Mouse (Mus musculus) CH12.LX (cell line): ENCODE measurements around the gene Olfm4. TPM values are rescaled to one million over a fixed set of nuclear protein-coding genes. Genes with fewer than 3 reads are reported as not detected.
A peak's percentile ranks its signal among the peaks of the same experiment; 100 is the strongest.

Experiments used
- DNase-seq: peaks from one replicate; pipeline ENCODE4 v3.0.0-alpha.2; 2013; ENCODE audit errors: extremely low read depth
- H3K27ac ChIP-seq: 2 replicates; pipeline ENCODE4 v1.5.1; 2012; ENCODE audit warnings: low read depth, mild to moderate bottlenecking, control low read depth, moderate library complexity; ENCODE audit not compliant: insufficient read depth
- H3K27me3 ChIP-seq: replicated peaks from 2 replicates; pipeline ENCODE3; 2012; ENCODE audit warnings: inconsistent platforms
- H3K36me3 ChIP-seq, 2 experiments: replicated peaks in 1 of 2; 2 replicates each; pipeline versions ENCODE3 to v1.6.1; 2012; ENCODE audit warnings: inconsistent platforms in 1 of 2, low read length in 1 of 2, mild to moderate bottlenecking in 1 of 2, mixed read lengths in 1 of 2, moderate library complexity in 1 of 2; ENCODE audit not compliant: control insufficient read depth in 1 of 2, insufficient read depth in 1 of 2
- H3K4me1 ChIP-seq, 2 experiments: 2 replicates each; pipeline ENCODE4 v1.6.1; 2012; ENCODE audit warnings: inconsistent platforms in 1 of 2, moderate library complexity in 1 of 2; ENCODE audit not compliant: insufficient read depth in 2 of 2, control insufficient read depth in 1 of 2
- H3K4me2 ChIP-seq: 2 replicates; pipeline ENCODE4 v1.6.1; 2012; ENCODE audit warnings: low read depth, mild to moderate bottlenecking, control low read depth; ENCODE audit not compliant: poor library complexity, insufficient read depth, severe bottlenecking
- H3K4me3 ChIP-seq, 3 experiments: fragments of 150-350 bp in 1 of 3; sonication (generic) in 1 of 3; replicated peaks in 1 of 3; 2 replicates each; pipeline versions ENCODE3 to v1.5.1; 2011 to 2012; ENCODE audit warnings: low read depth in 2 of 3, low read length in 2 of 3, mild to moderate bottlenecking in 2 of 3, moderate library complexity in 2 of 3, control low read depth in 1 of 3, improper control_type of control experiment in 1 of 3, inconsistent platforms in 1 of 3, mixed read lengths in 1 of 3; ENCODE audit not compliant: poor library complexity in 1 of 3
- H3K79me2 ChIP-seq: replicated peaks from 2 replicates; pipeline ENCODE4 v1.6.1; 2012; ENCODE audit warnings: mild to moderate bottlenecking, moderate library complexity; ENCODE audit not compliant: control insufficient read depth, poor library complexity, insufficient read depth, severe bottlenecking; ENCODE audit errors: extremely low read depth
- H3K9ac ChIP-seq: 2 replicates; pipeline ENCODE4 v1.6.1; 2012; ENCODE audit warnings: low read depth, mild to moderate bottlenecking, control low read depth, moderate library complexity; ENCODE audit not compliant: insufficient read depth
- H3K9me3 ChIP-seq: replicated peaks from 2 replicates; pipeline ENCODE3; 2012; ENCODE audit warnings: low read length, inconsistent platforms, mixed read lengths
- BHLHE40 ChIP-seq: IDR thresholded peaks from 2 replicates; pipeline ENCODE4 v1.6.1; 2011; ENCODE audit warnings: mild to moderate bottlenecking, low read depth, low read length, improper control_type of control experiment
- CHD1 ChIP-seq: IDR thresholded peaks from 2 replicates; pipeline ENCODE4 v1.6.1; 2012; ENCODE audit warnings: low read depth, low read length, improper control_type of control experiment, inconsistent platforms
- CHD2 ChIP-seq: IDR thresholded peaks from 2 replicates; pipeline ENCODE4 v1.6.1; 2011; ENCODE audit warnings: low read length, improper control_type of control experiment
- CTCF ChIP-seq, 2 experiments: IDR thresholded peaks in 1 of 2; conservative IDR thresholded peaks in 1 of 2; 2 replicates each; pipeline ENCODE4 v1.5.1; 2011 to 2012; ENCODE audit warnings: low read depth in 2 of 2, low read length in 2 of 2, improper control_type of control experiment in 1 of 2, inconsistent platforms in 1 of 2, mild to moderate bottlenecking in 1 of 2, moderate library complexity in 1 of 2
- ELF1 ChIP-seq: IDR thresholded peaks from 2 replicates; pipeline ENCODE4 v1.6.1; 2014; ENCODE audit warnings: low read depth, mild to moderate bottlenecking, inconsistent platforms, low read length, improper control_type of control experiment
- ETS1 ChIP-seq: conservative IDR thresholded peaks from 2 replicates; pipeline ENCODE4 v1.6.1; 2012; ENCODE audit warnings: low read depth, mild to moderate bottlenecking, inconsistent platforms, low read length, improper control_type of control experiment, moderate library complexity
- MAFK ChIP-seq: IDR thresholded peaks from 2 replicates; pipeline ENCODE4 v1.6.1; 2011; ENCODE audit warnings: low read length, improper control_type of control experiment; ENCODE audit not compliant: insufficient replicate concordance
- MAX ChIP-seq: IDR thresholded peaks from 2 replicates; pipeline ENCODE4 v1.6.1; 2011; ENCODE audit warnings: low read length, improper control_type of control experiment
- MAZ ChIP-seq: IDR thresholded peaks from 2 replicates; pipeline ENCODE4 v1.6.1; 2012; ENCODE audit warnings: low read depth, mild to moderate bottlenecking, inconsistent platforms, low read length, improper control_type of control experiment, moderate library complexity
- MEF2A ChIP-seq: IDR thresholded peaks from 2 replicates; pipeline ENCODE4 v1.6.1; 2014; ENCODE audit warnings: low read depth, mild to moderate bottlenecking, inconsistent platforms, low read length, improper control_type of control experiment, borderline replicate concordance
- MXI1 ChIP-seq: IDR thresholded peaks from 2 replicates; pipeline ENCODE4 v1.6.1; 2011; ENCODE audit warnings: mild to moderate bottlenecking, low read depth, low read length, improper control_type of control experiment
- NELFE ChIP-seq: IDR thresholded peaks from 2 replicates; pipeline ENCODE4 v1.6.1; 2011; ENCODE audit warnings: low read depth, low read length, improper control_type of control experiment
- NRF1 ChIP-seq: IDR thresholded peaks from 2 replicates; pipeline ENCODE4 v1.6.1; 2014; ENCODE audit warnings: low read depth, mild to moderate bottlenecking, inconsistent platforms, low read length, improper control_type of control experiment, moderate library complexity
- POLR2A ChIP-seq: IDR thresholded peaks from 2 replicates; pipeline ENCODE4 v1.6.1; 2011; ENCODE audit warnings: low read depth, mild to moderate bottlenecking, improper control_type of control experiment, low read length
- RAD21 ChIP-seq: IDR thresholded peaks from 2 replicates; pipeline ENCODE4 v1.6.1; 2011; ENCODE audit warnings: low read depth, mild to moderate bottlenecking, low read length, improper control_type of control experiment, moderate library complexity
- SMC3 ChIP-seq: IDR thresholded peaks from 2 replicates; pipeline ENCODE4 v1.6.1; 2011; ENCODE audit warnings: low read depth, low read length, improper control_type of control experiment
- TBP ChIP-seq: conservative IDR thresholded peaks from 2 replicates; pipeline ENCODE4 v1.6.1; 2011; ENCODE audit warnings: low read depth, low read length, improper control_type of control experiment
- TCF12 ChIP-seq: IDR thresholded peaks from 2 replicates; pipeline ENCODE4 v1.6.1; 2014; ENCODE audit warnings: low read depth, mild to moderate bottlenecking, inconsistent platforms, low read length, improper control_type of control experiment
- ZC3H11A ChIP-seq: IDR thresholded peaks from 2 replicates; pipeline ENCODE4 v1.6.1; 2012; ENCODE audit warnings: low read depth, mild to moderate bottlenecking, inconsistent platforms, low read length, improper control_type of control experiment
- ZKSCAN1 ChIP-seq: IDR thresholded peaks from 2 replicates; pipeline ENCODE4 v1.6.1; 2012; ENCODE audit warnings: low read depth, inconsistent platforms, low read length, improper control_type of control experiment, borderline replicate concordance
- ZMIZ1 ChIP-seq: IDR thresholded peaks from 2 replicates; pipeline ENCODE4 v1.6.1; 2012; ENCODE audit warnings: low read depth, mild to moderate bottlenecking, inconsistent platforms, low read length, improper control_type of control experiment
- ZNF384 ChIP-seq: IDR thresholded peaks from 2 replicates; pipeline ENCODE4 v1.6.1; 2012; ENCODE audit warnings: low read depth, low read length, improper control_type of control experiment, inconsistent platforms
- dilution Hi-C: fragments of 300-500 bp; cut with MboI; formaldehyde crosslinking; loops from 2 replicates; pipeline ENCODE4 v1.14.3; 2020; ENCODE audit warnings: low sequenced_read_pairs; ENCODE audit not compliant: extremely low pct_unique_long_range_greater_than_20kb, extremely low pct_ligation_motif_present
- in situ Hi-C: fragments of 300-500 bp; cut with MboI; formaldehyde crosslinking; loops from 3 replicates; pipeline ENCODE4 v1.14.3; 2019; ENCODE audit warnings: low sequenced_read_pairs, low pct_ligation_motif_present, low pct_unique_long_range_greater_than_20kb, mixed read lengths
- polyA plus RNA-seq: library from polyadenylated mRNA; unstranded; fragments of >175 nt; gene quantifications from 2 replicates; pipeline ENCODE4 v1.2.1, GENCODE M21; 2012; ENCODE audit warnings: low read depth; ENCODE audit not compliant: insufficient read length
- total RNA-seq, 2 experiments: library from RNA; depleted of rRNA; stranded (reverse); fragments of 300-350 nt in 1 of 2; fragments of >200 nt in 1 of 2; gene quantifications; 2 replicates each; pipeline ENCODE4 v1.2.3; 2012 to 2014

Olfm4 gene
- total and polyA plus RNA-seq, 3 experiments, result 6.8 to 24.9 (median 13.8) TPM

DNA sequence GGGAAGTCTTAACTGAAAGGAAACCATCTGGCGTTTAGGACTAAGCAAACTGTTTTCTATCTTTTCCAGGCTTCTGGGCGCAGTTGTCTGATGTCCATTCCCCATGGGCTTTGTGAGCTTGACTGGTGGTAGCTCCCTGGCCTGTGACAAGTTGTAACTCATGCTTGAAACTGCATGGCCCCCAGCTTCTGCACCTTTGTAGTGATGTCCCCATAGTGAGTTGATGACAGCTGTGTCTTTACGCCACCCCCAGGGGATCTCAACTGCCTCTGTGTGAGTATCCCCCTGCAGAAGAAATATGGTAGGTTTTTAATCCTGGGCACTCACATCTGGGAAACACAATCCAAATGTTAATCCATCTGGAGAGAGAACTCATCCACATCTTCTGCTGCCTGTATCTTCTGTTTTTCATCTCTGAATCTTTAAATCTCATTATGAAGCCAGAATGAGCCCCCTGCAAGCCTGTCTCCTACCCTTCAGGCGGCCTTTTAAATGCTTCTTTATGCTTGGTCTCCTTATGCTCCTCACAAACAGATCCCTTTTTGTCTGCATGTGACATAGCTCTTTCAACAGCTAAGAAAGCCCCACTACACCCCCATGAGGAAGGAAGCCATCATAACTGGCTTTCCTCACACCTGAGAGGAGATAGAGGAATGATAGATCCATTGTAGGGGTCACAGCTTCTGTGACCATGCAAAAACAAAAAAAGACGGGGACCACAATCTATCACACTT is 63.7 kb downstream of the Olfm4 start:
- no peaks in the 10 kb centered on the region for H3K4me1 ChIP-seq
- in situ Hi-C loops, result no loop called here
- H3K9ac ChIP-seq, result no peak overlapping the region
- peak in 1 of 2 experiments; percentile 23; a peak in 1 of 4 replicates for TF ChIP-seq CTCF (conservative IDR thresholded peaks at IDR 0.05 in 1 of 2, IDR thresholded peaks at IDR 0.05 in 1 of 2; ENCODE audit: low read depth in 2 of 2, low read length in 2 of 2)
- no peak for TF ChIP-seq ZKSCAN1
- peak; percentile 21 for TF ChIP-seq RAD21
- H3K4me2 ChIP-seq, result no peak overlapping the region
- no peaks in the 10 kb centered on the region for H3K79me2 ChIP-seq
- no peak overlapping the region for H3K27ac ChIP-seq
- DNase-seq, result no peak
- H3K27me3 ChIP-seq, result no peaks in the 10 kb centered on the region
- no peaks in the 10 kb centered on the region for H3K9me3 ChIP-seq
- no peaks in the 10 kb centered on the region for H3K36me3 ChIP-seq
- dilution Hi-C loops, result no loop called here
- no peak overlapping the region for H3K4me3 ChIP-seq

DNA sequence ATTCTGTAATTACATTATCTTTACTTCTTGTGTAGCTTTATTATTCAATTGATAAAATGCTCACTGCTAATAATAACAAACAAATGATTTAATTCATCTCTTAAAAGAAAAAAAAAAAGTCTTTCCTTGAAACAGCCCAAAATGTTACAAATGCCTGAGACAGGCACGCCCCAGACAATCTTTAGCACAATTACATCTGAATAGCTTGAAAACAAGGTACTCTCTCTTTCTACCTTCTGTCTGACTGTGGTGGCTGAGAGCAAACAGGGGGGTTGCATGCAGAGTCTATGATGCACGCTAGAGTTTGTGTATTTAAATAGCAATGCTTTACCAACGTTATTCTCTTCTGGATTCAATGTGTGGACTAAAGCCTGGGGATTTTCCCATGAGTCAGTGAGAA is 71.8 kb downstream of the Olfm4 start:
- in situ Hi-C loops, result no loop called here
- no peak overlapping the region for H3K27ac ChIP-seq
- H3K9me3 ChIP-seq, result no peaks in the 10 kb centered on the region
- dilution Hi-C loops, result no loop called here
- DNase-seq, result no peak
- TF ChIP-seq BHLHE40, result no peak
- TF ChIP-seq ZNF384, result no peak
- TF ChIP-seq CHD2, result no peak
- no peak for TF ChIP-seq NRF1
- TF ChIP-seq RAD21, result no peak
- TF ChIP-seq MAX, result no peak
- no peak for TF ChIP-seq TCF12
- TF ChIP-seq CTCF (conservative IDR thresholded peaks at IDR 0.05 in 1 of 2, IDR thresholded peaks at IDR 0.05 in 1 of 2; ENCODE audit: low read depth in 2 of 2, low read length in 2 of 2), result no peak
- no peak for TF ChIP-seq ELF1
- no peaks in the 10 kb centered on the region for H3K79me2 ChIP-seq
- H3K27me3 ChIP-seq, result no peaks in the 10 kb centered on the region
- H3K4me3 ChIP-seq, result no peak overlapping the region
- no peak overlapping the region for H3K4me2 ChIP-seq
- H3K36me3 ChIP-seq, result no peaks in the 10 kb centered on the region
- no peak overlapping the region for H3K9ac ChIP-seq
- peaks cover 2 to 11% of the 10 kb centered on the region in 2 experiments; a peak in 3 of 4 replicates for H3K4me1 ChIP-seq

DNA sequence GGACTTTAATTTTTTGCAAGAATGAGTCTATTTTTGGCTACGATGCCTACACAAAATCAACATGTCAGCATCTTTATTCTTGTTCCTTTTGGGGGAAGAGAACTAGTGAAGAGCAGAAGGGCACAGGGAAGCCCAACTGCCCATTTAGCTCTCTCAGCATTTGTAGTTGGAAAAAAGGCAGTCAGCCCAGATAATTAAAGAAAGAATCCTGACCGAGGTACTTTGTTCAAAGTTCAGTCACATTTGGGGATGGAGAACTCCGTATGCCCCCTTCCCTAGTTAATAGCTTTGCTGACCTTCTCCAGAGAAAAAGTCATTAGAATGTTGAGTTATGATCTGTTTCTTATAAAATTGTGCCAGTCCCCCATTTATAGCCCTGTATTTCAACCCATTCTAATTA is 77.8 kb downstream of the Olfm4 start:
- TF ChIP-seq CHD2 (no peak), MAX (no peak), BHLHE40 (no peak), MXI1 (no peak), ZMIZ1 (no peak), ETS1 (no peak), MEF2A (no peak), SMC3 (no peak), POLR2A (no peak), MAZ (no peak), NELFE (no peak), MAFK (no peak), CHD1 (no peak), TBP (no peak), ZC3H11A (no peak)

More for the DNA sequence above, 77.8 kb downstream of the Olfm4 start:
- dilution Hi-C loops, result no loop called here
- H3K9me3 ChIP-seq, result no peaks in the 10 kb centered on the region
- H3K27ac ChIP-seq, result no peak overlapping the region
- in situ Hi-C loops, result no loop called here
- H3K4me1 ChIP-seq, result peaks cover 0 to 11% of the 10 kb centered on the region in 2 experiments; a peak in 2 of 4 replicates
- no peaks in the 10 kb centered on the region for H3K27me3 ChIP-seq
- no peak overlapping the region for H3K4me2 ChIP-seq
- no peak overlapping the region for H3K4me3 ChIP-seq
- no peak for DNase-seq
- no peaks in the 10 kb centered on the region for H3K79me2 ChIP-seq
- H3K36me3 ChIP-seq, result no peaks in the 10 kb centered on the region
- no peak overlapping the region for H3K9ac ChIP-seq
